Mouse (Mus musculus) neural tube, postnatal 0 days (tissue): Measurements from ENCODE around the gene Nadk. TPM values are rescaled to one million over a fixed set of nuclear protein-coding genes. Genes with fewer than 3 reads are reported as not detected.

Experiments
- polyA plus RNA-seq: library from polyadenylated mRNA; unstranded; fragments of >200 nt; fragmentation: Nextera tagmentation; extraction: Ambion mirVana; gene quantifications from 2 replicates; pipeline ENCODE4 v1.2.1, GENCODE M21; 2015

The Nadk gene
- 56.6 and 58.5 TPM in 2 replicates for polyA plus RNA-seq

DNA sequence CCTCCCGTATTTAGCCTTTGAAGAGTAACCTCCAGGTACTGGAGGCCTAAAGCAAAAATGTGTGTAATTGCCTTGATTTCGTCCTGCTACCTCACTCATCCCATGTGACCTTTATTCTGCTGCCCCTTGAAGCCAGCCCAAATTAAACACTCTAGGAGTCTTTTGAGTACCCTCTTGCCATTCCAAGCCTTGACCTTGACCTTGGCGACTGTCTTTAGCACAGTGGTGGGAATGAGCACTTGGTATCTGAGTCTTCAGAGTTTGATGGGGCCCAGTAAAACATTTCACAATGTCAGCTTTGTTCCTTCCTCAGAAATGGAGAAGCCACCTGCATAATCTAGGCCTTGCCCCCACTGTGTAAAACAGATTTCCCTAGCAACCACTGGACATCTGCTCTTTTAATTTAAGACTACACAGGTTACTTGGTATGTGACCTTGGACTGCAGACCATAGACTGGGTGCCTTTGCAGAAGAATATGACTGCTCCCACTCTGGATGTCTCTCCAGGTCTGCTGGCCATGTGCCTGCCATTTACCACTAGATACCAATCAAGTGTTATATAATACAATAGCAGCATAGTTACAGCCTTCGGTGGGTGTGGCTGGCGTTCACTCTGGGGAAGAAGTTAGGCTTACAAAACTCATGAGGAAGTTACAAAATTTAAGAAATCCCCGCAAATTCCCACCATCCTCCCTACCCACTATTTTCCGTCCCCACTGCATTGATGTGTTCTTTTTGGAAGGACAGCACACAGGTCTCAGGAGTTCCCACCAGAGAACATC, at the start of gene Nadk:
TSS of gene Nadk (plus strand) at position 718 of the 782 bp plus-strand sequence.

DNA sequence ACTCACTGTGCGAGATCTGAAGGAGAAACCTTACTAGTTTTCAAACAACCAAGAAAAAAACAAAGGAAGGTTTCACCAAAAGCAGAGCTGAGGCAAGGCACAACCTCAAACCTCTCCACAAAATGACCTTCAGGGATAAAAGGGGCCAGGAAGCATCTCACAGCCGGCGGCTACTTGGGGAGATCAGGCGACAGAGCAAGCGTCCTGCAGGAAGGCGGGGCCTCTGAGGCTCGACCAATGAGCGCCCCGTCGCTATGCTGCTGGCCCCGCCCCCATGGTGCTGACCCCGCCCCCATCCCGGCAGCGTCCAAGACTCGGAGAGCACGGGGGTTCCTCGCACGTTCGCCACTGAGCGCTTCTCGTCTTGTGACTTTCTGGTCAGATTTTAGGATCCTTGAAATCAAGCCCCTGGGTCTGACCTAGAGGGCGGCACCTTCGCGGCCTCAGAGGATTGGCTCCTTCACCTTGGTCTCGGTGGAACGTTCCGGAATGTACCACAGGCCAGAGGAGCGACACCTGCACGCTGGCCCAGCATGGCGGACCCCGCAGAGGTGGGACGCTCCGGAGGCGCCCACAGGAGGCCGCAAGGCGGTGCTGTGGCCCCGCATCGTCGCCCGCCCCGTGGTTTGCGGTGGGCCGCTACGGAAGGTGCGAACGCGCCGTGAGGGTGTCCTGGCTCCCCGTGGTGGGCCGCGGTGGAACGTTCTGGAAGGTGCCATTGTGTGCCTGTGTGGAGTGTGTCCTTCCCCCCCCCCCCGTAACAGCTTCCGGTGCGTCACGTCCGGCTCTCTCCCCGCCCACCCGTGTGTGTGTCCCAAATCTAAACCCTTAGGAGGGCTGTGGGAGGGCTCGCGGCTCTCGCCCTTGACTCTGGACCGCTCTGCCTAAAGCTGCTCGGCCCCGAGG, 39.2 kb downstream of the Nadk start, which contains the start of gene Slc35e2:
TSS of gene Slc35e2 (plus strand) at position 326 of the 906 bp plus-strand sequence.

DNA sequence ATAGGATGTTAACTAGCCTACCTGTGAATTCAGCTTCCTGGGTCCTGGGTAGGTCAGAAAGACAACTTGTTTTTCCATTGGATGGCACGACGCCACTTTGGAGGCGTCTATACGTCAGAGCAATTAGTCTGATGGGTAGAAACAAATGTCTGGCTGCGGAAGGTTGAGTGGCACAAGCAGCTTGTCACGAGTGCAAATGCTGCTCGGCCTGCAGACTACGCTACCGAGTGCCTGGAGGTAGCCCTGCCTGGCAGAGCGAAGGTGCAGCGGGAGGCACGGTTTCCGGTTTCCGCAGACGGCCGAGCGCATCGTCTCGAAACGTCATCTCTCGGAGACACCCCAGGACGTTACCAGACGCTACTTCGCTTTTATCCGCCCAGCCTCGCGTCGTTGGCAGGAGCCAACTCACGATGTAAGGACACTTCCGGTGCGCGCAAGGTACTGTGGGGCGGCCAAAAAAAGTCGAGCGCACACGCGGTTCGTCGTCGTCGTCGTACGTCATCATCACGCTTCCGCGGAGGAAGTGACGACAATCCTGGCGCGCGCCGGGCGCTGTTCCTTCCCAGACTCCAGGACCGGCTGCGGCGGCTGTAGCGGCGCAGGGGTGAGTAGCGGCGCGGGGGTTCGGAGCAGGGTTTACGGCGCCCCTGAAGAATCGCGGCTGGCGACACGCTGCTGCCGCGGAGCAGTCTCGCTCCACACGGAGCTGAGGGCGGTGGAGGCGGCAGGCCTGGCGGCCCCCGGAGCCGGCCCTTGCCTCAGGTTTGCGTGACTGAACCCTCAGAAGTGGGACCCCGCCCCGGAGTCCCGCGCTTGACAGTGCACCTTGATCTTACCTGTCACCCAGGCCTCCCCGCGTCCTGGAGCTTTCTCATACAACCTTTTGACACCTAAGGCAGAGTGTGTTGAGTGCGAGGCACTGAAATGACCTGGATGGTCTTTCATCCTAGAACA, 62.4 kb downstream of the Nadk start, which contains the start of gene Cdk11b:
TSS of gene Cdk11b (plus strand) at position 517 of the 954 bp plus-strand sequence.

Other genes starting within 250 kb of the Nadk start
- 88.3 and 99.5 TPM in 2 replicates for gene Prkcz, start 201.0 kb upstream of the Nadk start, polyA plus RNA-seq
- 0.23 and 0.33 TPM in 2 replicates for gene Gabrd, start 164.3 kb upstream of the Nadk start, polyA plus RNA-seq
- gene Cfap74, start 153.2 kb upstream of the Nadk start, polyA plus RNA-seq, result 5.1 and 5.9 TPM in 2 replicates
- 0.45 and 1.1 TPM in 2 replicates for gene Tmem52, start 93.3 kb upstream of the Nadk start, polyA plus RNA-seq
- gene Gnb1, start 71.0 kb upstream of the Nadk start, polyA plus RNA-seq, result 1,042 and 1,084 TPM in 2 replicates
- gene Slc35e2, start 39.0 kb downstream of the Nadk start, polyA plus RNA-seq, result 11.4 and 12.9 TPM in 2 replicates
- gene Cdk11b, start 62.5 kb downstream of the Nadk start, polyA plus RNA-seq, result 58.3 and 62.0 TPM in 2 replicates
- not detected in 2 replicates for gene Gm10563, start 83.0 kb downstream of the Nadk start, polyA plus RNA-seq
- gene Mmp23, start 91.0 kb downstream of the Nadk start, polyA plus RNA-seq, result 14.1 and 17.6 TPM in 2 replicates
- gene Mib2, start 106.8 kb downstream of the Nadk start, polyA plus RNA-seq, result 47.2 and 56.0 TPM in 2 replicates
- gene Fndc10, start 132.0 kb downstream of the Nadk start, polyA plus RNA-seq, result 35.0 and 37.4 TPM in 2 replicates
- gene Ssu72, start 142.4 kb downstream of the Nadk start, polyA plus RNA-seq, result 168 and 177 TPM in 2 replicates
- gene Tmem240, start 172.4 kb downstream of the Nadk start, polyA plus RNA-seq, result 44.7 and 52.1 TPM in 2 replicates
- 68.6 and 78.0 TPM in 2 replicates for gene Atad3a, start 198.7 kb downstream of the Nadk start, polyA plus RNA-seq
- 32.3 and 34.3 TPM in 2 replicates for gene Vwa1, start 212.3 kb downstream of the Nadk start, polyA plus RNA-seq
- gene Tmem88b, start 223.5 kb downstream of the Nadk start, polyA plus RNA-seq, result 1.4 and 2.4 TPM in 2 replicates
- gene Ankrd65, start 228.1 kb downstream of the Nadk start, polyA plus RNA-seq, result not detected in 2 replicates
- 309 and 322 TPM in 2 replicates for gene Mrpl20, start 240.5 kb downstream of the Nadk start, polyA plus RNA-seq